Comparison of ENCODE assay signal across 24 mouse cellular contexts in genomic region chr2:114384566-114384965, GRCm38 (mm10).
"Had no signal": no experiment of that assay in that cellular context is flagged by ENCODE, and none has a peak within 500 bp of the region (broad histone marks: within the 10 kb centered on the region; RNA-seq: fewer than 3 reads in every experiment).

No protein-coding gene starts in this region.

- H3K4me3 ChIP-seq: gastrocnemius, adult 2 months; heart, embryonic 10.5 days; heart, embryonic 12.5 days; hindbrain, embryonic 10.5 days; hindbrain, embryonic 12.5 days; intestine, embryonic 15.5 days; layer of hippocampus, adult 2 months; left cerebral cortex, adult 2 months; limb, embryonic 10.5 days; limb, embryonic 12.5 days had no signal

- H3K27ac ChIP-seq: gastrocnemius, adult 2 months; heart, embryonic 10.5 days; hindbrain, embryonic 10.5 days; hindbrain, embryonic 12.5 days; hindbrain, embryonic 14.5 days; intestine, embryonic 15.5 days; layer of hippocampus, adult 2 months; left cerebral cortex, adult 2 months; limb, embryonic 10.5 days; limb, embryonic 12.5 days had no signal

- H3K4me1 ChIP-seq: heart, embryonic 10.5 days; heart, embryonic 12.5 days; hindbrain, embryonic 12.5 days; intestine, embryonic 15.5 days; limb, embryonic 12.5 days had no signal

- H3K9me3 ChIP-seq: heart, embryonic 10.5 days; heart, embryonic 12.5 days; hindbrain, embryonic 10.5 days; hindbrain, embryonic 12.5 days; intestine, embryonic 15.5 days; limb, embryonic 10.5 days; limb, embryonic 12.5 days had no signal

- H3K36me3 ChIP-seq: heart, embryonic 10.5 days; heart, embryonic 12.5 days; hindbrain, embryonic 10.5 days; hindbrain, embryonic 12.5 days; intestine, embryonic 15.5 days; limb, embryonic 10.5 days; limb, embryonic 12.5 days had no signal

- H3K27me3 ChIP-seq: heart, embryonic 12.5 days; hindbrain, embryonic 12.5 days; intestine, embryonic 15.5 days; limb, embryonic 12.5 days had no signal

- DNase-seq: gastrocnemius, adult 2 months; gastrocnemius, postnatal 10 days; gastrocnemius, postnatal 25 days; heart, adult 18-20 months; heart, postnatal 10 days; heart, postnatal 4 days; kidney, adult 18-20 months; kidney, adult 8-10 months; kidney, postnatal 10 days; kidney, postnatal 25 days; kidney, postnatal 4 days had no signal

- ATAC-seq: hindbrain, embryonic 16.5 days; inflammation-experienced regulatory T-cells, adult 6 months; intestine, embryonic 15.5 days; intestine, postnatal 0 days had no signal

- H3K4me2 ChIP-seq: heart, embryonic 12.5 days; hindbrain, embryonic 12.5 days; hindbrain, embryonic 14.5 days; intestine, embryonic 15.5 days; limb, embryonic 12.5 days had no signal

- H3K9ac ChIP-seq: heart, embryonic 12.5 days; hindbrain, embryonic 12.5 days; hindbrain, embryonic 14.5 days; intestine, embryonic 15.5 days; limb, embryonic 12.5 days had no signal
